Mouse (Mus musculus) testis, adult 2 months (tissue): ENCODE measurements around the gene Adam12. TPM values are rescaled to one million over a fixed set of nuclear protein-coding genes. Genes with fewer than 3 reads are reported as not detected.

Source experiments
- H3K27ac ChIP-seq: fragments of 200-500 bp; 2 replicates; pipeline ENCODE4 v1.5.1; 2012; ENCODE audit warnings: low read depth, low read length; ENCODE audit not compliant: control insufficient read depth, insufficient read depth
- H3K27me3 ChIP-seq: fragments of 200-500 bp; 2 replicates; pipeline ENCODE4 v1.6.1; 2012; ENCODE audit warnings: mild to moderate bottlenecking, low read length, moderate library complexity; ENCODE audit not compliant: control insufficient read depth, insufficient read depth
- H3K36me3 ChIP-seq: fragments of 200-500 bp; 2 replicates; pipeline ENCODE4 v1.6.1; 2012; ENCODE audit warnings: mild to moderate bottlenecking, low read length; ENCODE audit not compliant: control insufficient read depth, insufficient read depth
- H3K4me1 ChIP-seq: fragments of 200-500 bp; 2 replicates; pipeline ENCODE4 v1.6.1; 2012; ENCODE audit warnings: low read length; ENCODE audit not compliant: control insufficient read depth, insufficient read depth
- H3K4me3 ChIP-seq: fragments of 200-500 bp; 2 replicates; pipeline ENCODE4 v1.5.1; 2012; ENCODE audit warnings: low read depth, mild to moderate bottlenecking, low read length, moderate library complexity, mixed read lengths; ENCODE audit not compliant: control insufficient read depth
- CTCF ChIP-seq: fragments of 200-500 bp; IDR thresholded peaks from 2 replicates; pipeline ENCODE4 v1.5.1; 2012; ENCODE audit warnings: low read depth, mild to moderate bottlenecking, inconsistent platforms, low read length, moderate library complexity; ENCODE audit not compliant: control insufficient read depth, insufficient read depth, insufficient replicate concordance
- POLR2A ChIP-seq: fragments of 200-500 bp; IDR thresholded peaks from 2 replicates; pipeline ENCODE4 v1.6.1; 2012; ENCODE audit warnings: low read depth, mild to moderate bottlenecking, inconsistent platforms, low read length, moderate library complexity; ENCODE audit not compliant: control insufficient read depth
- polyA plus RNA-seq: library from polyadenylated mRNA; depleted of rRNA; stranded (reverse); fragments of >200 nt; gene quantifications from 2 replicates; pipeline ENCODE4 v1.2.3, GENCODE M21; 2012; rRNA removed

Adam12 gene
- 0.51 and 0.58 TPM in 2 replicates for polyA plus RNA-seq

- no peak for TF ChIP-seq POLR2A
- no peak for TF ChIP-seq CTCF
- H3K36me3 ChIP-seq = no peaks in the 10 kb centered on the region
- no peak within 1 kb of the TSS for H3K27ac ChIP-seq
- no peak within 1 kb of the TSS for H3K4me3 ChIP-seq
- H3K27me3 ChIP-seq = no peaks in the 10 kb centered on the region
- no peaks in the 10 kb centered on the region for H3K4me1 ChIP-seq
These were observed at the start of gene Adam12 for GRCm38 (mm10) chr7:134231378-134232346. Gene Adam12 (minus strand): TSS chr7:134232146.

GRCm38 (mm10) chr7:134272956-134273355, 41.0 kb upstream of the Adam12 start:
- Histone ChIP-seq H3K27me3 (no peaks in the 10 kb centered on the region), H3K36me3 (no peaks in the 10 kb centered on the region), H3K27ac (no peak overlapping the region), H3K4me1 (no peaks in the 10 kb centered on the region), H3K4me3 (no peak overlapping the region)
- TF ChIP-seq POLR2A (no peak), CTCF (no peak)

- no peak overlapping the region for H3K27ac ChIP-seq
- no peaks in the 10 kb centered on the region for H3K36me3 ChIP-seq
- H3K27me3 ChIP-seq = no peaks in the 10 kb centered on the region
- H3K4me1 ChIP-seq = no peaks in the 10 kb centered on the region
- H3K4me3 ChIP-seq = no peak overlapping the region
- TF ChIP-seq CTCF = no peak
- TF ChIP-seq POLR2A = no peak
These were observed 40.5 kb upstream of the Adam12 start for GRCm38 (mm10) chr7:134272421-134272820.

GRCm38 (mm10) chr7:134265783-134266182, 33.8 kb upstream of the Adam12 start:
- Histone ChIP-seq H3K27ac (no peak overlapping the region), H3K27me3 (no peaks in the 10 kb centered on the region), H3K36me3 (no peaks in the 10 kb centered on the region), H3K4me1 (no peaks in the 10 kb centered on the region), H3K4me3 (no peak overlapping the region)
- TF ChIP-seq POLR2A (no peak), CTCF (no peak)

- Histone ChIP-seq H3K4me1 (no peaks in the 10 kb centered on the region), H3K27ac (no peak overlapping the region), H3K4me3 (no peak overlapping the region), H3K27me3 (no peaks in the 10 kb centered on the region), H3K36me3 (no peaks in the 10 kb centered on the region)
- TF ChIP-seq CTCF (peak; percentile 79; the same call in 1 of the 2 replicates), POLR2A (no peak)
These were observed 31.4 kb upstream of the Adam12 start for GRCm38 (mm10) chr7:134263146-134263906.

GRCm38 (mm10) chr7:134261003-134261701, 29.2 kb upstream of the Adam12 start:
- no peak overlapping the region for H3K4me3 ChIP-seq
- no peaks in the 10 kb centered on the region for H3K36me3 ChIP-seq
- no peaks in the 10 kb centered on the region for H3K27me3 ChIP-seq
- no peaks in the 10 kb centered on the region for H3K4me1 ChIP-seq
- TF ChIP-seq CTCF (no peak), POLR2A (no peak)
- H3K27ac ChIP-seq = no peak overlapping the region
